Mouse (Mus musculus): ENCODE results near the gene Igfals. TPM values are rescaled to one million over a fixed set of nuclear protein-coding genes. Genes with fewer than 3 reads are reported as not detected.

The Igfals gene
- polyA plus RNA-seq, 1 experiment from 2014 or later, result not detected

DNA sequence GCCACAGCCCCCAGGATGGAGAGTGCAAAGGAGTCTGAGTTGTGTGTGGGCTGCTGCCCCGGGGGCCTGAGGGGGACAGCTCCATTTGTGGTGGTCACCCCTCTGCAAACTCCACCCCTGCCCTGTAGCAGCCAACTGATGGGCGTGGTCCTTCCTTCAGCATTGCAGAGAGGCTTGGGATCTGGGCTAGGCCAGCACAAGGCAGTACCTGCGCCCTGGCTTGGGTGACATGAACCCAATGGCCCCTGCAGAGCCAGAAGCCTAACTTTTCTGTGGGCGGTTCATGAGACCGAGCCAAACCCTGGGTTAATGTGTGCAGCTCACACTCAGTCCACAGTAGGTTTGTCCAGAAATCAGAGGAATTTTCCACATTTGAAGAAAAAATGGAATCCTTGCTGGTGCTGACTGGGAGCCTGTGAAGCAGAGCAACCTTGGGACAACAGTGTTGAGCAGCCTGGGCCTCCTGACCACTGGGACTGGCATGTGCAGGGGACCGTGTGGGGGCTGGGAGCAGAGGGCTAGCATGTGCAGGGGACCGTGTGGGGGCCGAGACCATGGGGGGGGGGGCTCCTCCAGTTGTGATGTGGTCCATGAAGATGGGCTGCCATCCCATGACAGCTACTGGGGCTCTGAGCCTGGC, 7.8 kb upstream of the Igfals start:
- Histone ChIP-seq H3K36me3 (ENCODE audit: control insufficient read depth, insufficient read depth, low read length) (peaks cover 22% of the 10 kb centered on the region), H3K9me3 (ENCODE audit: control insufficient read depth, low read length) (no peaks in the 10 kb centered on the region), H3K27ac (ENCODE audit: low read depth, low read length) (no peak overlapping the region), H3K4me2 (ENCODE audit: low read length) (no peak overlapping the region), H3K4me3 (ENCODE audit: low read length) (no peak overlapping the region), H3K27me3 (replicated peaks; ENCODE audit: control insufficient read depth, insufficient read depth, low read length) (no peaks in the 10 kb centered on the region), H3K9ac (ENCODE audit: low read depth, low read length) (no peak overlapping the region), H3K4me1 (ENCODE audit: control insufficient read depth, insufficient read depth, low read depth, low read length) (no peaks in the 10 kb centered on the region)
- 87% methylated on average over 8 of the region's 8 CpGs for WGBS
- no peak for ATAC-seq

DNA sequence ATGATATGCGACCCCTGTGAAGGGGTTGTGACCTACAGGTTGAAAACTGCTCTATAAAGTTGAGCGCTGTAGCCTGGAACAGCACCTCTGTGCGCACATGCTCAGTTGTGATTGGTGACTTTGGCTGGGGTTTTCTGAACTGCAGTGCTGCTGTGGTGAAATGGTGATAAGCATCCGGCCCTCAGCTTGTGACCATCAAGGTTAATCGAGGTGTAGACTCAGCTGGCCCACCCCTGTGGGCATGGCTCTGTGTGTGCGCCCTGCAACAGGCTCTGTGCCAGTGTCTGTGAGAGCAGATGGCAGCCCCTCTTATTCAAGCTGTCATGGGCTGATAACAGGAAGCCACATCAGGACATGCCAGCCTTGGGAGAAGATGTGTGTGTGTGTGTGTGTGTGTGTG, 6.8 kb upstream of the Igfals start:
- peaks cover 23% of the 10 kb centered on the region for H3K36me3 ChIP-seq (ENCODE audit: control insufficient read depth, insufficient read depth, low read length)
- ATAC-seq, result no peak
- WGBS, result 81% methylated on average over 6 of the region's 6 CpGs

DNA sequence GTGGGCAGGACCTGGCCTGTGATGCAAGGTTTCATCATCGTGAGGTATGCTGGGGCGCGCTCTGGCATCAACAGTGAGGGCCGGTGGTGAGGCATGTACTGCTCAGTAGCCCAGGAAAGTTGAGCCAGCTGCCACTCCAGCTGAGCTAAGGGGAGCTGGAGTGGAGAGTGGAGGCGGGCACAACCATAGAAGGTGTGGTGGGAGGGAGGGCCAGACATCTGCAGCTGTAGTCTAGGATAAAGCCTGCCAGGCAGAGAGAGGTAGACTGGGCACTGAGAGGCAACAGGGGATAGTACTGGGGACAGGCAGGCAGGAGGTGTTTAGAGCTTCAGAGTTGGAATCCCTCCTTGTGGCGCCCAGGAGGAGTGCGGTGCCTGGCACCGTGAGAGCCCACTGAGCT, 5.7 kb upstream of the Igfals start:
- H3K9me3 ChIP-seq (ENCODE audit: control insufficient read depth, low read length), result no peaks in the 10 kb centered on the region
- 94% methylated on average over 8 of the region's 8 CpGs for WGBS
- no peak for ATAC-seq
- H3K27me3 ChIP-seq (replicated peaks; ENCODE audit: control insufficient read depth, insufficient read depth, low read length), result no peaks in the 10 kb centered on the region
- H3K9ac ChIP-seq (ENCODE audit: low read depth, low read length), result no peak overlapping the region
- peaks cover 25% of the 10 kb centered on the region for H3K36me3 ChIP-seq (ENCODE audit: control insufficient read depth, insufficient read depth, low read length)
- no peak overlapping the region for H3K4me3 ChIP-seq (ENCODE audit: low read length)
- no peaks in the 10 kb centered on the region for H3K4me1 ChIP-seq (ENCODE audit: control insufficient read depth, insufficient read depth, low read depth, low read length)
- no peak overlapping the region for H3K4me2 ChIP-seq (ENCODE audit: low read length)
- H3K27ac ChIP-seq (ENCODE audit: low read depth, low read length), result no peak overlapping the region

More for the DNA sequence above, 6.8 kb upstream of the Igfals start:
- H3K4me1 ChIP-seq (ENCODE audit: control insufficient read depth, insufficient read depth, low read depth, low read length), result no peaks in the 10 kb centered on the region
- H3K27me3 ChIP-seq (replicated peaks; ENCODE audit: control insufficient read depth, insufficient read depth, low read length), result no peaks in the 10 kb centered on the region
- H3K27ac ChIP-seq (ENCODE audit: low read depth, low read length), result no peak overlapping the region
- no peak overlapping the region for H3K4me2 ChIP-seq (ENCODE audit: low read length)
- H3K9me3 ChIP-seq (ENCODE audit: control insufficient read depth, low read length), result no peaks in the 10 kb centered on the region
- no peak overlapping the region for H3K9ac ChIP-seq (ENCODE audit: low read depth, low read length)
- H3K4me3 ChIP-seq (ENCODE audit: low read length), result no peak overlapping the region

DNA sequence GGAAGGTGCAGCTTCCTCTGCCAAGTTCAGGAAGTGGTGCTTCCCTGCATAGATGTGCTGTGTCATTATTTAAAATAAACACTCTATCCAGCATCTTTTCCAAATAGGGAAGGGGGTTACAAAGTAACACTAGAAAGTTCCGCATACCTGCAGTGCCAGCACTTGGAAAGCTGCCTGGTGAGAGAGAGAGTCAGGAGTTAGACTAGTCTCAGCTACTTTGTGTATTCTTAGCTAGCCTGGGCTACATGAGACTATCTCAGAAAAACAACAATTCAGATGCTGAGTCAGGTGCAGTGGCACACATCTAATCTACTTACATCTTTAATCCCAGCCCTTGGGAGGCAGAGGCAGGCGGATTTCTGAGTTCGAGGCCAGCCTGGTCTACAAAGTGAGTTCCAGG, 4.0 kb upstream of the Igfals start:
- H3K27me3 ChIP-seq (replicated peaks; ENCODE audit: control insufficient read depth, insufficient read depth, low read length), result no peaks in the 10 kb centered on the region
- no peak overlapping the region for H3K27ac ChIP-seq (ENCODE audit: low read depth, low read length)
- H3K4me3 ChIP-seq (ENCODE audit: low read length), result no peak overlapping the region
- H3K4me1 ChIP-seq (ENCODE audit: control insufficient read depth, insufficient read depth, low read depth, low read length), result no peaks in the 10 kb centered on the region
- H3K4me2 ChIP-seq (ENCODE audit: low read length), result no peak overlapping the region
- 95% methylated on average over 3 of the region's 3 CpGs for WGBS
- no peaks in the 10 kb centered on the region for H3K9me3 ChIP-seq (ENCODE audit: control insufficient read depth, low read length)
- no peak overlapping the region for H3K9ac ChIP-seq (ENCODE audit: low read depth, low read length)
- peaks cover 25% of the 10 kb centered on the region for H3K36me3 ChIP-seq (ENCODE audit: control insufficient read depth, insufficient read depth, low read length)
- ATAC-seq, result no peak

DNA sequence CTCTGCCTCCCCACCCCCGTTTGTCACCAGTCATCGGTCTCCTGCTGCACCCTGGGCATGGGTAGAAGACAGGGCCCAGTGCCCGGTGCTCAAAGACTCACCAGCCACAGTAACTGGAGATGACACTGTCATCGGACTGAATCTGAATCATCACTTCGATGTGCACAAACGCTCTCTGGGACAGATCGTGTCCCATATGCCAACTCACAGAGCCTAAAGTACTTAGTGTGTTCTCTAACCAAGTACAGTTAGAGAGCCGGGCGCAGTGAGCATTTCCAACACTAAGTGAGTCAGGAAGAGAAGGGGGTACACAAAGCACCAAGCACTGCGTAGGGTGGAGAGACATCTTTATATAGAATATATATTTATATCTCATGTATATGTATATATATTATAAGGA, 2.1 kb downstream of the Igfals start:
- Histone ChIP-seq H3K4me3 (ENCODE audit: low read length) (no peak overlapping the region), H3K4me1 (ENCODE audit: control insufficient read depth, insufficient read depth, low read depth, low read length) (no peaks in the 10 kb centered on the region), H3K9ac (ENCODE audit: low read depth, low read length) (no peak overlapping the region), H3K27ac (ENCODE audit: low read depth, low read length) (no peak overlapping the region), H3K36me3 (ENCODE audit: control insufficient read depth, insufficient read depth, low read length) (peaks cover 12% of the 10 kb centered on the region), H3K27me3 (replicated peaks; ENCODE audit: control insufficient read depth, insufficient read depth, low read length) (no peaks in the 10 kb centered on the region), H3K4me2 (ENCODE audit: low read length) (no peak overlapping the region), H3K9me3 (ENCODE audit: control insufficient read depth, low read length) (no peaks in the 10 kb centered on the region)
- no peak for ATAC-seq
- WGBS, result 96% methylated on average over 10 of the region's 10 CpGs

DNA sequence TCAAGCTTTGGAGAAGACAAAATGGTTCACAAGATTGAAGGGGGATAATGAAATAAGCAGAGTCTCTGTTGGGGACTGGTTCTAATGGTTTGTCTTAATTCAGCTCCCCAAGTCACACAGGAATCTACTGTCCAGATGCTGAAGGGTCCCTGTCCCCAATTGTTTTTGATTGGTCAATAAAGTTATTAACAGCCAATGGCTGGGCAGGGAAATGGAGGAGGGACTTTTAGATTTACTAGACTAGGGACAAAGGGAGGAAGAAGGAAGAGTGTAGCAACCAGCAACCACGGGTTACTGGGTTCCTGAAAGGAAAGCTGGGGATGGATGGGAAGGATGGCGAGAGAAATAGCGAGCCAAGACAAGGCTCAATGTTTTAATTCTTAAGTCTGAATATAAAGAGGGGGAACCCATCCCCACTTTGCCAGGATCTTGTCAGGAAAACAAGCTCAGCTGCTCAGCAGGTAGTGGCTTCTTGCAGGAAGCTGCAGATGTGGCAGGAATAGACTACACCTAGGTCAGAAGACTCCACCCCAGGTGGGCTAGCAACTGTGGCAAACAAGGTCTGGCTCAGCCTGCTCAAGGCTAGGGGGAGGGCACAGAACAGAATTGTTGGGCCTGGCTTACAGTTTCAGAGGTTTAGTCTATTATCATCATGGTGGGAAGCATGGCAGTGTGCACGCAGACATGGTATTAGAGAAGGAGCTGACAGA, 8.1 kb downstream of the Igfals start:
- no peaks in the 10 kb centered on the region for H3K27me3 ChIP-seq (replicated peaks; ENCODE audit: control insufficient read depth, insufficient read depth, low read length)
- H3K9me3 ChIP-seq (ENCODE audit: control insufficient read depth, low read length), result no peaks in the 10 kb centered on the region
- H3K4me3 ChIP-seq (ENCODE audit: low read length), result no peak overlapping the region
- H3K27ac ChIP-seq (ENCODE audit: low read depth, low read length), result no peak overlapping the region
- no peak overlapping the region for H3K4me2 ChIP-seq (ENCODE audit: low read length)
- H3K36me3 ChIP-seq (ENCODE audit: control insufficient read depth, insufficient read depth, low read length), result no peaks in the 10 kb centered on the region
- H3K9ac ChIP-seq (ENCODE audit: low read depth, low read length), result no peak overlapping the region
- H3K4me1 ChIP-seq (ENCODE audit: control insufficient read depth, insufficient read depth, low read depth, low read length), result no peaks in the 10 kb centered on the region
- no peak for ATAC-seq
- WGBS, result 44% methylated on average over 4 of the region's 4 CpGs

DNA sequence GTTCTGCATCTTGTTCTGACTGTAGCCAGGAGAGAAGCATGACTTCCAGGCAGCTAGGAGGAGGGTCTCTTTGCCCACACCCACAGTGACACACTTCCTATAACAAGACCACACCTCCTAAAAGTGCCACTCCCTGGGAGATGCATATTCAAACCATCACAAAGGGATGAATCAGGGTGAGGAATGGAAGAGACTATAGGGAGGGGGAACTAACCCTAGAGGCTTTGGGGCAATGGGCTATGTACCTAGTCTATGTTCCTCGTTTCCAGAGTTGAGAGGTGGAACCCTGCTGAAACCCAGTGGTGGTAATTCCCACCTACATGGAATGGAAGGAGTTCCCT, 8.6 kb downstream of the Igfals start:
- Histone ChIP-seq H3K4me3 (ENCODE audit: low read length) (no peak overlapping the region), H3K4me1 (ENCODE audit: control insufficient read depth, insufficient read depth, low read depth, low read length) (no peaks in the 10 kb centered on the region), H3K4me2 (ENCODE audit: low read length) (no peak overlapping the region), H3K27me3 (replicated peaks; ENCODE audit: control insufficient read depth, insufficient read depth, low read length) (no peaks in the 10 kb centered on the region), H3K9me3 (ENCODE audit: control insufficient read depth, low read length) (no peaks in the 10 kb centered on the region), H3K9ac (ENCODE audit: low read depth, low read length) (no peak overlapping the region), H3K36me3 (ENCODE audit: control insufficient read depth, insufficient read depth, low read length) (no peaks in the 10 kb centered on the region), H3K27ac (ENCODE audit: low read depth, low read length) (no peak overlapping the region)
- ATAC-seq, result no peak
- WGBS, result 53% methylated on average over 1 of the region's 1 CpGs

DNA sequence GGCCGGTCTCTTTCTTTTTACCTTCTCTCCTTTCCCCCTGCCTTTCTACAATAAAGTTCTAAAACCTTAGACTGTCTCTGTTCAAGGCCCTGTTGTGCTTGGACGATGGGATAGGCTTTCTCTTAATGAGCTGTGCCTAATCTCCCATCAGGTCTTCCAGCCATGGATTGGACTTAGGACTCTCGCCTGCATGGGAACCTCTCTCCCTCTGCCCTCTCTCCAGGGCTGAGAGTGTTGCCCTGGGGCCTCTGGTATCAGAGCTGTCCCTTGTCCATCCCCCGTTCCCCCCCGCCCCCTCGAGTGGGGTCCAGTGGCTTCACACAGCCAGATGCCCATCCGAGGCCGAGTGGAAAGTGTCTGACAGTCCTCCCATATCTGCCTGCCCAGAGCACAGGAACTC, 9.2 kb downstream of the Igfals start:
- Histone ChIP-seq H3K4me2 (ENCODE audit: low read length) (no peak overlapping the region), H3K36me3 (ENCODE audit: control insufficient read depth, insufficient read depth, low read length) (no peaks in the 10 kb centered on the region), H3K9me3 (ENCODE audit: control insufficient read depth, low read length) (no peaks in the 10 kb centered on the region), H3K4me1 (ENCODE audit: control insufficient read depth, insufficient read depth, low read depth, low read length) (no peaks in the 10 kb centered on the region), H3K4me3 (ENCODE audit: low read length) (no peak overlapping the region), H3K27ac (ENCODE audit: low read depth, low read length) (no peak overlapping the region), H3K27me3 (replicated peaks; ENCODE audit: control insufficient read depth, insufficient read depth, low read length) (no peaks in the 10 kb centered on the region), H3K9ac (ENCODE audit: low read depth, low read length) (no peak overlapping the region)
- WGBS, result 79% methylated on average over 8 of the region's 8 CpGs
- ATAC-seq, result no peak

DNA sequence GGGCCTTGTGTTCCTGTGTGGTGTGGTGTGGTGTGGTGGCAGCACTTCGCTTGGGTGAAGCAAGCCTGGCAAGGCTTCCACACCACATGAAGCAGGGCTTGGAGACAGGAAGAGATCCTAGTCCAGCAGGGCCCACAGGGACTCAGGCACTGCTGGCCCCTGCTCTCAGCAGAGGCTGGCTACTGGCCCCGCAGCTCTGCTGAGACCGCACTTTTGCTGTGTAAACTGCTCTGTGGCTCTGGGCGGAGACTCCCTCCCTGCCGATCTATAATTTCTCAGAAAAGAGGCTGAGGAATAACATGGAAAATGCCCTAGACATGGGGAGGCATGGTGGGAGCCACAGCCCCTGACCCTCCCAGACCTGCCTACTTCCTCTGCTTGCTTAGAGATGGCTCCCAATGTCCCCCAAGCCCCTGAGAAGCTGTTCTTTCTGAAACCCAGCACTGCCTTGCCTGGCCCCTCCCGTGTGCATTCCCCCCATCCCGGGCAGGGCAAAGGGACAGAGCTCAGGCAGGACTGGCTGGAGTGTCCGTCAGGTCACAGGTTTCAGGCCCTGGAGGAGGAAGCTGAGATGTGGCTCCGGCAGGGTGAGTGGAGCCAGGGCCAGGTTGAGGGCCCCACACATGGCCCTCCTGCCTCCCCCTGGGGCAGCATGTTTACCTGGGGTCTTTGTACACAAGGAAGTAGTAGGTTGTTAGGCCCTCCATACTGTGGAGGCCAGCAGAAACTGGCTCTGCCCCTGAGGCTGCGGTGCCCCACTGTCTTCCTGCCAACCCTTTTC, 11.7 kb downstream of the Igfals start:
- no peak overlapping the region for H3K27ac ChIP-seq (ENCODE audit: low read depth, low read length)
- no peak for ATAC-seq
- H3K36me3 ChIP-seq (ENCODE audit: control insufficient read depth, insufficient read depth, low read length), result no peaks in the 10 kb centered on the region
- H3K9ac ChIP-seq (ENCODE audit: low read depth, low read length), result no peak overlapping the region
- WGBS, result 63% methylated on average over 10 of the region's 10 CpGs
- H3K27me3 ChIP-seq (replicated peaks; ENCODE audit: control insufficient read depth, insufficient read depth, low read length), result no peaks in the 10 kb centered on the region
- H3K9me3 ChIP-seq (ENCODE audit: control insufficient read depth, low read length), result no peaks in the 10 kb centered on the region
- H3K4me1 ChIP-seq (ENCODE audit: control insufficient read depth, insufficient read depth, low read depth, low read length), result no peaks in the 10 kb centered on the region
- no peak overlapping the region for H3K4me2 ChIP-seq (ENCODE audit: low read length)
- no peak overlapping the region for H3K4me3 ChIP-seq (ENCODE audit: low read length)

All from hindbrain, embryonic 16.5 days (tissue).